Mouse (Mus musculus) heart, embryonic 12.5 days (tissue): ENCODE results near the gene AC140267.1. TPM values are rescaled to one million over a fixed set of nuclear protein-coding genes. Genes with fewer than 3 reads are reported as not detected.

ENCODE experiments used
- ATAC-seq: fragments of 200-750 bp; cut with Nextera tagmentation; 2 replicates; pipeline ENCODE4 v1.8.0; 2017; ENCODE audit warnings: moderate TSS enrichment, moderate library complexity; ENCODE audit not compliant: insufficient number of reproducible peaks, low FRiP score
- H3K27ac ChIP-seq: fragments of 300-500 bp; sonication (generic); 2 replicates; pipeline ENCODE4 v1.5.1; 2016; ENCODE audit warnings: mild to moderate bottlenecking, moderate library complexity; ENCODE audit not compliant: poor library complexity, severe bottlenecking
- H3K27me3 ChIP-seq: fragments of 300-500 bp; sonication (generic); replicated peaks from 2 replicates; pipeline ENCODE4 v1.6.1; 2016; ENCODE audit warnings: mild to moderate bottlenecking, moderate library complexity
- H3K36me3 ChIP-seq: fragments of 300-500 bp; sonication (generic); 2 replicates; pipeline ENCODE4 v1.6.1; 2016; ENCODE audit warnings: mild to moderate bottlenecking, moderate library complexity
- H3K4me1 ChIP-seq: fragments of 300-500 bp; sonication (generic); replicated peaks from 2 replicates; pipeline ENCODE4 v1.6.1; 2016; ENCODE audit warnings: mild to moderate bottlenecking
- H3K4me2 ChIP-seq: fragments of 300-500 bp; sonication (generic); 2 replicates; pipeline ENCODE4 v1.6.1; 2016; ENCODE audit warnings: mild to moderate bottlenecking, moderate library complexity
- H3K4me3 ChIP-seq: fragments of 300-500 bp; sonication (generic); 2 replicates; pipeline ENCODE4 v1.5.1; 2016; ENCODE audit warnings: mild to moderate bottlenecking
- H3K9ac ChIP-seq: fragments of 300-500 bp; sonication (generic); 2 replicates; pipeline ENCODE4 v1.6.1; 2016; ENCODE audit warnings: mild to moderate bottlenecking, moderate library complexity
- H3K9me3 ChIP-seq: fragments of 300-500 bp; sonication (generic); replicated peaks from 2 replicates; pipeline ENCODE4 v1.6.1; 2016; ENCODE audit warnings: mild to moderate bottlenecking, moderate library complexity
- WGBS: fragments of 180-500 bp; shearing (Covaris S2); methylation state at CpG from one replicate; pipeline ENCODE4 v1.1.7; 2016; 5-methylcytosine and 5-hydroxymethylcytosine counted together
- polyA plus RNA-seq: library from polyadenylated mRNA; unstranded; fragments of >200 nt; fragmentation: Nextera tagmentation; extraction: Ambion mirVana; gene quantifications from 2 replicates; pipeline ENCODE4 v1.2.1, GENCODE M21; 2016

The AC140267.1 gene
- polyA plus RNA-seq, 1 experiment from 2014 or later: 4.0 TPM

- peaks cover 20% of the 10 kb centered on the region for H3K4me1 ChIP-seq
- H3K27ac ChIP-seq: no peak overlapping the region
- 66% methylated on average over 2 of the region's 2 CpGs for WGBS
- no peak overlapping the region for H3K4me2 ChIP-seq
- no peak overlapping the region for H3K4me3 ChIP-seq
- H3K27me3 ChIP-seq: no peaks in the 10 kb centered on the region
- ATAC-seq: no peak
- no peaks in the 10 kb centered on the region for H3K9me3 ChIP-seq
- peaks cover 21% of the 10 kb centered on the region for H3K36me3 ChIP-seq
- H3K9ac ChIP-seq: no peak overlapping the region
Measured at GRCm38 (mm10) chr15:80232331-80232730, 3.3 kb upstream of the AC140267.1 start.

GRCm38 (mm10) chr15:80233053-80233452 is 2.6 kb upstream of the AC140267.1 start:
- no peak overlapping the region for H3K9ac ChIP-seq
- 70% methylated on average over 4 of the region's 4 CpGs for WGBS
- H3K27ac ChIP-seq: peak overlapping the region; percentile 59; the same call in 1 of the 2 replicates
- no peaks in the 10 kb centered on the region for H3K9me3 ChIP-seq
- 0 out of 2 replicates have a peak overlapping the region, but pooled peaks have one; percentile 94 for H3K4me2 ChIP-seq
- peaks cover 20% of the 10 kb centered on the region for H3K4me1 ChIP-seq
- no peak for ATAC-seq
- H3K36me3 ChIP-seq: peaks cover 28% of the 10 kb centered on the region
- H3K27me3 ChIP-seq: no peaks in the 10 kb centered on the region
- H3K4me3 ChIP-seq: no peak overlapping the region

GRCm38 (mm10) chr15:80233733-80234509 is 1.7 kb upstream of the AC140267.1 start, which contains the start of gene Mief1:
Mief1 (plus strand) TSS chr15:80234018.
- no peaks in the 10 kb centered on the region for H3K27me3 ChIP-seq
- H3K4me3 ChIP-seq: peak within 1 kb of the TSS; percentile 90
- H3K36me3 ChIP-seq: peaks cover 36% of the 10 kb centered on the region
- peak within 1 kb of the TSS; percentile 94 for H3K4me2 ChIP-seq
- ATAC-seq: peak; percentile 98
- H3K9ac ChIP-seq: peak within 1 kb of the TSS; percentile 93
- no peaks in the 10 kb centered on the region for H3K9me3 ChIP-seq
- peak within 1 kb of the TSS; percentile 78 for H3K27ac ChIP-seq
- under 1% methylated on average over 67 of the region's 67 CpGs for WGBS
- peaks cover 20% of the 10 kb centered on the region for H3K4me1 ChIP-seq

- no peak for ATAC-seq
Measured at GRCm38 (mm10) chr15:80248135-80248534, 12.5 kb downstream of the AC140267.1 start.

GRCm38 (mm10) chr15:80248596-80248995 is 13.0 kb downstream of the AC140267.1 start:
- H3K4me1 ChIP-seq: peaks cover 35% of the 10 kb centered on the region
- WGBS: 96% methylated on average over 1 of the region's 1 CpGs

More at GRCm38 (mm10) chr15:80248135-80248534, 12.5 kb downstream of the AC140267.1 start:
- Histone ChIP-seq H3K4me1 (peaks cover 31% of the 10 kb centered on the region), H3K36me3 (peaks cover 70% of the 10 kb centered on the region), H3K4me3 (no peak overlapping the region), H3K9me3 (no peaks in the 10 kb centered on the region), H3K27me3 (no peaks in the 10 kb centered on the region), H3K27ac (no peak overlapping the region), H3K9ac (no peak overlapping the region), H3K4me2 (no peak overlapping the region)
- WGBS: 94% methylated on average over 12 of the region's 12 CpGs

GRCm38 (mm10) chr15:80249672-80250071 is 14.0 kb downstream of the AC140267.1 start:
- peaks cover 57% of the 10 kb centered on the region for H3K36me3 ChIP-seq
- 91% methylated on average over 10 of the region's 10 CpGs for WGBS
- peak overlapping the region; percentile 87; the same call in 1 of the 2 replicates for H3K27ac ChIP-seq

More at GRCm38 (mm10) chr15:80248596-80248995, 13.0 kb downstream of the AC140267.1 start:
- H3K27me3 ChIP-seq: no peaks in the 10 kb centered on the region
- no peak overlapping the region for H3K9ac ChIP-seq
- peaks cover 65% of the 10 kb centered on the region for H3K36me3 ChIP-seq
- H3K27ac ChIP-seq: no peak overlapping the region
- no peaks in the 10 kb centered on the region for H3K9me3 ChIP-seq
- no peak for ATAC-seq
- H3K4me3 ChIP-seq: no peak overlapping the region
- no peak overlapping the region for H3K4me2 ChIP-seq

GRCm38 (mm10) chr15:80250586-80250985 is 15.0 kb downstream of the AC140267.1 start:
- peak overlapping the region; percentile 87 for H3K27ac ChIP-seq
- ATAC-seq: no peak
- H3K9ac ChIP-seq: peak overlapping the region; percentile 46; the same call in 1 of the 2 replicates
- no peaks in the 10 kb centered on the region for H3K9me3 ChIP-seq
- peaks cover 50% of the 10 kb centered on the region for H3K36me3 ChIP-seq
- H3K27me3 ChIP-seq: no peaks in the 10 kb centered on the region
- 19% methylated on average over 6 of the region's 6 CpGs for WGBS
- H3K4me3 ChIP-seq: peak overlapping the region; percentile 5; the same call in 1 of the 2 replicates
- peak overlapping the region; percentile 41 for H3K4me2 ChIP-seq
- H3K4me1 ChIP-seq: peaks cover 45% of the 10 kb centered on the region

More at GRCm38 (mm10) chr15:80249672-80250071, 14.0 kb downstream of the AC140267.1 start:
- Histone ChIP-seq H3K9ac (no peak overlapping the region; the same call in 1 of the 2 replicates), H3K4me1 (peaks cover 45% of the 10 kb centered on the region), H3K4me3 (no peak overlapping the region), H3K9me3 (no peaks in the 10 kb centered on the region), H3K4me2 (no peak overlapping the region), H3K27me3 (no peaks in the 10 kb centered on the region)
- ATAC-seq: no peak

GRCm38 (mm10) chr15:80253530-80253929 is 17.9 kb downstream of the AC140267.1 start:
- peak overlapping the region; percentile 95; the same call in 1 of the 2 replicates for H3K27ac ChIP-seq
- no peak overlapping the region for H3K9ac ChIP-seq
- no peak overlapping the region for H3K4me3 ChIP-seq
- H3K4me1 ChIP-seq: peaks cover 64% of the 10 kb centered on the region
- peaks cover 47% of the 10 kb centered on the region for H3K36me3 ChIP-seq
- no peaks in the 10 kb centered on the region for H3K27me3 ChIP-seq
- H3K4me2 ChIP-seq: no peak overlapping the region
- no peaks in the 10 kb centered on the region for H3K9me3 ChIP-seq
- ATAC-seq: no peak
- WGBS: 32% methylated on average over 2 of the region's 2 CpGs

GRCm38 (mm10) chr15:80254207-80254606 is 18.6 kb downstream of the AC140267.1 start:
- ATAC-seq: no peak
- H3K36me3 ChIP-seq: peaks cover 42% of the 10 kb centered on the region
- peak overlapping the region; percentile 95 for H3K27ac ChIP-seq
- WGBS: 47% methylated on average over 6 of the region's 6 CpGs
- H3K27me3 ChIP-seq: no peaks in the 10 kb centered on the region
- H3K4me1 ChIP-seq: peaks cover 65% of the 10 kb centered on the region
- peak overlapping the region; percentile 95 for H3K4me2 ChIP-seq
- peak overlapping the region; percentile 94 for H3K4me3 ChIP-seq
- peak overlapping the region; percentile 86 for H3K9ac ChIP-seq
- no peaks in the 10 kb centered on the region for H3K9me3 ChIP-seq

- H3K4me1 ChIP-seq: peaks cover 60% of the 10 kb centered on the region
- H3K9me3 ChIP-seq: no peaks in the 10 kb centered on the region
- peak; percentile 93 for ATAC-seq
- H3K36me3 ChIP-seq: peaks cover 42% of the 10 kb centered on the region
- H3K4me3 ChIP-seq: peak within 1 kb of the TSS; percentile 94
- under 1% methylated on average over 62 of the region's 62 CpGs for WGBS
- H3K27me3 ChIP-seq: no peaks in the 10 kb centered on the region
- H3K27ac ChIP-seq: peak within 1 kb of the TSS; percentile 99
- peak within 1 kb of the TSS; percentile 100 for H3K9ac ChIP-seq
- H3K4me2 ChIP-seq: peak within 1 kb of the TSS; percentile 95
Measured at GRCm38 (mm10) chr15:80254847-80255645, 19.4 kb downstream of the AC140267.1 start, which contains the start of gene Atf4. Atf4 (plus strand) TSS chr15:80255184.
